Mouse (Mus musculus): ENCODE results near the gene Naa38. TPM values are rescaled to one million over a fixed set of nuclear protein-coding genes. Genes with fewer than 3 reads are reported as not detected.

Naa38 gene
- polyA plus RNA-seq, 1 experiment: 24.2 TPM

GRCm38 (mm10) chr11:69430631-69431030 is 35.3 kb downstream of the Naa38 start:
- TF ChIP-seq GATA1 (IDR thresholded peaks at IDR 0.05; ENCODE audit: low read length) (no peak), TAL1 (IDR thresholded peaks at IDR 0.05; ENCODE audit: low read length) (no peak)
- Histone ChIP-seq H3K36me3 (ENCODE audit: control insufficient read depth) (no peaks in the 10 kb centered on the region), H3K27me3 (ENCODE audit: control insufficient read depth) (peaks cover 6% of the 10 kb centered on the region; the same call in 1 of the 2 replicates), H3K4me1 (ENCODE audit: control insufficient read depth) (peaks cover 20% of the 10 kb centered on the region), H3K4me3 (replicated peaks) (no peak overlapping the region), H3K9me3 (ENCODE audit: control insufficient read depth, low read length) (no peaks in the 10 kb centered on the region)

DNA sequence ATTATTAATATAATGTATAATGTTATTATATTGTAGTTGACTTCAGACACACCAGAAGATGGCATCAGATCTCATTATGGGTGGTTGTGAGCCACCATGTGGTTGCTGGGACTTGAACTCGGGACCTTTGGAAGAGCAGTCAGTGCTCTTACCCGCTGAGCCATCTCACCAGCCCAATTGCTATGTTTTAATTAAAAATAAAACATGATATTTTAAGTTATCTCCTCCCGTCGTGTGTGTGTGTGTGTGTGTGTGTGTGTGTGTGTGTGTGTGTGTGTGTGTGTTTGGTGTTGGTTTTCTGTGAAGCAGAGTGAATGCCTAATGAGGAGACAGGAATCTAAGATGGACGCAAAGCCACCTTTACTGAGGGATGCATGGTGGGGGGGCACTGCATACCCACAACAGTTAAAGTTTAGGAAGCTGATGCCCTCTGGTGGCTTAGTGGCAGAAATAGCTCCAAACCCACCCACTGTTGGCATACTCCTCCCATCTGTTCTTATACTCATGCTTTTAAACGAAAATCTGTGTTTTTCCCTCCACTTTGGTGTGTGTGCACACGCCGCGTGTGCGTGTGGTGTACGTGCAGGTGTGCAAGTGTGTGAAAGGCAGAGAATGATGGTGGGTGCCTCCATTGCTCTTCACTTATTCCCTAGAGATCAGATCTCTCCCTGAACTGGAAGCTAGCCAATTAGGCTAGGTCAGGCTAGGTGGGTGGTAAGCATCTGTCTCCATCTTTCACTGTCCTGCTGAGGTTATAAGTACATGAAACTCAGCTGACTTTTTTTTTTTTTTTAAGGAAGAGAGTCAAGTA is 36.7 kb downstream of the Naa38 start:
- peaks cover 6% of the 10 kb centered on the region; the same call in 1 of the 2 replicates for H3K27me3 ChIP-seq (ENCODE audit: control insufficient read depth)
- TF ChIP-seq TAL1 (IDR thresholded peaks at IDR 0.05; ENCODE audit: low read length) (no peak), GATA1 (IDR thresholded peaks at IDR 0.05; ENCODE audit: low read length) (no peak)
- no peaks in the 10 kb centered on the region for H3K9me3 ChIP-seq (ENCODE audit: control insufficient read depth, low read length)
- peaks cover 9% of the 10 kb centered on the region for H3K4me1 ChIP-seq (ENCODE audit: control insufficient read depth)
- no peaks in the 10 kb centered on the region for H3K36me3 ChIP-seq (ENCODE audit: control insufficient read depth)
- H3K4me3 ChIP-seq (replicated peaks): no peak overlapping the region

DNA sequence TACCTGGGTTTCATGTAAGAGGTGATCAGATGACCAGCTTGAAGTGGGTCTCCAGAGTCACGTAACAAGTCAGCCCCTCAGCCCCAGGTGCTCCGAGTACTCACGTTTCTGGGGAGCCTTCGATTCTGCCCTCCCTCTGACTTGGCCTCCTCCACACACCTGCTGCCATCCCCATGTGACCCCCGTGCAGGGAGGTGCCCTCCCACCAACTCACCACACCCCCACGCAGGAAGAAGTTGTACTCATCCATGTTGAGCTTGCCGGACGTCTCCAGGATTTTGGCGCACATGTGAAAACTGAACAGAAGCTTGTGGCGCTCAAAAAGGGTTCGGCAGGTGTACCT is 37.3 kb downstream of the Naa38 start:
- Histone ChIP-seq H3K9me3 (ENCODE audit: control insufficient read depth, low read length) (no peaks in the 10 kb centered on the region), H3K27me3 (ENCODE audit: control insufficient read depth) (peaks cover 6% of the 10 kb centered on the region; the same call in 1 of the 2 replicates), H3K36me3 (ENCODE audit: control insufficient read depth) (no peaks in the 10 kb centered on the region), H3K4me1 (ENCODE audit: control insufficient read depth) (peaks cover 9% of the 10 kb centered on the region), H3K4me3 (replicated peaks) (no peak overlapping the region)
- no peak for TF ChIP-seq GATA1 (IDR thresholded peaks at IDR 0.05; ENCODE audit: low read length)
- no peak for TF ChIP-seq TAL1 (IDR thresholded peaks at IDR 0.05; ENCODE audit: low read length)

DNA sequence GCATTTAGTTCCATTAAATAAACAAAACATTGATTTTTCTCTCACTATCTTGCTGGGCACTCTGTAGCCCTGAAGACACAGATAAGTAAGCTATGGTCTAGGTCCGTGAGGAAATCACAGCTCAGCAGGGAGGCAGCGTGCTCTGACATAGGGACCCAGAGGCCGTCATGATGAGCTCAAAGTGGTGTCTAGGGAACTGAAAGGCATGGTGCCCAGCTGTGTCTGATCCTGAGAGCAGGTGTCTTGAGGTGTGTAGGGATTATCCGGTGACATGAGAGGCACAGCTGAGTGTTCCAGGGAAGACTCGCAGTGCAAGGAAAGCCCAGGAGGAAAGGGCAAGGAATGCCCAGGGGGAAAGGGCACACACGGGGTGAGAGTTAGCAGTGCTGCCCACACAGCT is 37.9 kb downstream of the Naa38 start:
- H3K4me1 ChIP-seq (ENCODE audit: control insufficient read depth): peaks cover 9% of the 10 kb centered on the region
- H3K36me3 ChIP-seq (ENCODE audit: control insufficient read depth): no peaks in the 10 kb centered on the region
- H3K27me3 ChIP-seq (ENCODE audit: control insufficient read depth): peaks cover 6% of the 10 kb centered on the region; the same call in 1 of the 2 replicates
- no peak overlapping the region for H3K4me3 ChIP-seq (replicated peaks)
- no peaks in the 10 kb centered on the region for H3K9me3 ChIP-seq (ENCODE audit: control insufficient read depth, low read length)
- no peak for TF ChIP-seq GATA1 (IDR thresholded peaks at IDR 0.05; ENCODE audit: low read length)
- TF ChIP-seq TAL1 (IDR thresholded peaks at IDR 0.05; ENCODE audit: low read length): no peak

DNA sequence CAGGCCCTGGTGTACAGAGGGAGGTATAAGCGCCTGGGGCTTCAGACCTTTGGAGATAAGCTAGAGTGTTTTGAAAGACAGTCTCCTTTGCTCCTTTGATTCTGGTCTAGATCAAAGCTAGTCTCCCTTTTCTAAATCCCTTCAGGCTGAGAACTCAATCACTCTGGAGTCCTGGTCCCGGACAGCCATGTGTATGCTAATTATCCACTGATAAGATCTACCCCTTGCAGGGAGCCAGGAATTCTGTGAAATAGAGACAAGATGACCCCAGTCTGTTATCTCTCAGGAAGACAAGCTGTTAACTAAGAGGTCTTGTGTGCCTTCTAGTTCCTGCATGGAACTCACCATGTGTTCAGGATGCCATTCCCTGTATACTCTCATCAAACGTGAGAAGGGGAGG is 42.0 kb downstream of the Naa38 start:
- H3K27me3 ChIP-seq (ENCODE audit: control insufficient read depth): peaks cover 3% of the 10 kb centered on the region; the same call in 1 of the 2 replicates
- no peak for TF ChIP-seq GATA1 (IDR thresholded peaks at IDR 0.05; ENCODE audit: low read length)
- no peak for TF ChIP-seq TAL1 (IDR thresholded peaks at IDR 0.05; ENCODE audit: low read length)
- no peak overlapping the region for H3K4me3 ChIP-seq (replicated peaks)
- H3K4me1 ChIP-seq (ENCODE audit: control insufficient read depth): peaks cover 1% of the 10 kb centered on the region
- no peaks in the 10 kb centered on the region for H3K36me3 ChIP-seq (ENCODE audit: control insufficient read depth)
- no peaks in the 10 kb centered on the region for H3K9me3 ChIP-seq (ENCODE audit: control insufficient read depth, low read length)

DNA sequence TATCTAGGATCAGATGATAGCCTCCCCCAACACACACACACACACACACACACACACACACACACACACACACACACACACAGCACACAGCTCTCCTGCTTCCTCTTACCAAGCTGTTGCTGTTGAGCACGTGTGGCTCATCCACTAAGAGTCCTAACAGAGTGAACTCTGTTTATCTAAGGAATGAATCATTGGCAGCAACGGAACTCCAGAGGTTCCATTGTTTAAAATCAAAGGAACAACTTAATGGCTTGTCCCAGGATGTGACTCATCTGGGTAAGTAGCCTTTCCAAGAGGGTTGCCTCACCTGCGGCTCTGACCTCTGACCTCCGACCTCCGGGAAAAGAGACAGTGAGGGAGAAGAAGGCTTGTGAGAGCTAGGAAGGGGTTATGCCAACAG is 48.0 kb downstream of the Naa38 start:
- Histone ChIP-seq H3K4me3 (replicated peaks) (no peak overlapping the region), H3K9me3 (ENCODE audit: control insufficient read depth, low read length) (no peaks in the 10 kb centered on the region)

More for the DNA sequence above, 48.0 kb downstream of the Naa38 start:
- no peaks in the 10 kb centered on the region for H3K36me3 ChIP-seq (ENCODE audit: control insufficient read depth)
- TF ChIP-seq TAL1 (IDR thresholded peaks at IDR 0.05; ENCODE audit: low read length): no peak
- TF ChIP-seq GATA1 (IDR thresholded peaks at IDR 0.05; ENCODE audit: low read length): no peak
- H3K27me3 ChIP-seq (ENCODE audit: control insufficient read depth): no peaks in the 10 kb centered on the region
- no peaks in the 10 kb centered on the region for H3K4me1 ChIP-seq (ENCODE audit: control insufficient read depth)

Other genes with a start within 250 kb of the Naa38 start
- not detected in 2 replicates for gene Alox12b, start 238.5 kb upstream of the Naa38 start, polyA plus RNA-seq (2012)
- not detected in 2 replicates for gene Alox8, start 197.6 kb upstream of the Naa38 start, polyA plus RNA-seq (2012)
- not detected in 2 replicates for gene Gucy2e, start 158.5 kb upstream of the Naa38 start, polyA plus RNA-seq (2012)
- gene Cntrob, start 71.7 kb upstream of the Naa38 start, polyA plus RNA-seq (2012): 3.4 and 4.9 TPM in 2 replicates
- 1.5 and 1.9 TPM in 2 replicates for gene Trappc1, start 71.5 kb upstream of the Naa38 start, polyA plus RNA-seq (2012)
- gene Kcnab3, start 69.2 kb upstream of the Naa38 start, polyA plus RNA-seq (2012): not detected in 2 replicates
- 0.06 TPM in 1 of 2 replicates, not detected in the other for gene Rnf227, start 55.0 kb upstream of the Naa38 start, polyA plus RNA-seq (2012)
- gene Chd3, start 26.1 kb upstream of the Naa38 start, polyA plus RNA-seq (2012): 1.1 and 1.8 TPM in 2 replicates
- gene Cyb5d1, start 144 bp downstream of the Naa38 start, polyA plus RNA-seq (2012): 0.12 and 0.40 TPM in 2 replicates
- 0.08 TPM in 1 of 2 replicates, not detected in the other for gene Tmem88, start 2.7 kb downstream of the Naa38 start, polyA plus RNA-seq (2012)
- 0.51 and 0.65 TPM in 2 replicates for gene Kdm6b, start 18.2 kb downstream of the Naa38 start, polyA plus RNA-seq (2012)
- gene Dnah2, start 153.6 kb downstream of the Naa38 start, polyA plus RNA-seq (2012): 0.04 TPM in 1 of 2 replicates, not detected in the other
- 0.15 and 0.20 TPM in 2 replicates for gene Efnb3, start 164.7 kb downstream of the Naa38 start, polyA plus RNA-seq (2012)
- gene Wrap53, start 184.8 kb downstream of the Naa38 start, polyA plus RNA-seq (2012): 3.8 and 7.2 TPM in 2 replicates
- 4.1 and 4.3 TPM in 2 replicates for gene Trp53, start 184.9 kb downstream of the Naa38 start, polyA plus RNA-seq (2012)
- gene Atp1b2, start 210.5 kb downstream of the Naa38 start, polyA plus RNA-seq (2012): 8.1 and 9.1 TPM in 2 replicates
- 0.02 TPM in 1 of 2 replicates, not detected in the other for gene Shbg, start 222.4 kb downstream of the Naa38 start, polyA plus RNA-seq (2012)
- gene Sat2, start 226.5 kb downstream of the Naa38 start, polyA plus RNA-seq (2012): not detected in 2 replicates
- 9.7 and 10.3 TPM in 2 replicates for gene Fxr2, start 237.5 kb downstream of the Naa38 start, polyA plus RNA-seq (2012)